Mouse (Mus musculus) liver, postnatal 0 days (tissue): ENCODE measurements at regions not wholly inside any gene's neighbourhood (a gene's known extent, or its start where the extent isn't known, plus 50 kb on each side); places are given as distances from the start of the nearest gene placed in this dataset.
"Not testable (repeated sequence)": the region's sequence is repeated elsewhere in the genome, so short reads cannot be mapped to it uniquely, and the experiment has no call there.

Experiments used
- ATAC-seq: fragments of 200-750 bp; cut with Nextera tagmentation; 2 replicates; pipeline ENCODE4 v1.8.0; 2017; ENCODE audit warnings: mild to moderate bottlenecking, moderate library complexity
- DNase-seq: peaks from one replicate; pipeline ENCODE4 v3.0.0-alpha.2; 2016
- H3K27ac ChIP-seq: fragments of 300-500 bp; sonication (generic); 2 replicates; pipeline ENCODE4 v1.5.1; 2014; ENCODE audit warnings: antibody characterized with exemption, moderate library complexity, mild to moderate bottlenecking, low read depth
- H3K27me3 ChIP-seq: fragments of 300-500 bp; sonication (generic); 2 replicates; pipeline ENCODE4 v1.6.1; 2014; ENCODE audit warnings: low read length, control low read depth, mixed read lengths; ENCODE audit not compliant: insufficient read depth
- H3K36me3 ChIP-seq: fragments of 300-500 bp; sonication (generic); replicated peaks from 2 replicates; pipeline ENCODE4 v1.6.1; 2014; ENCODE audit warnings: mild to moderate bottlenecking, control low read depth, low read length, moderate library complexity, mixed read lengths; ENCODE audit not compliant: insufficient read depth
- H3K4me1 ChIP-seq: fragments of 300-500 bp; sonication (generic); 2 replicates; pipeline ENCODE4 v1.6.1; 2014; ENCODE audit warnings: antibody characterized with exemption, mild to moderate bottlenecking, control low read depth; ENCODE audit not compliant: insufficient read depth
- H3K4me2 ChIP-seq: fragments of 300-500 bp; sonication (generic); 2 replicates; pipeline ENCODE4 v1.6.1; 2014; ENCODE audit warnings: low read depth, mild to moderate bottlenecking, low read length, moderate library complexity, mixed read lengths
- H3K4me3 ChIP-seq: fragments of 300-500 bp; sonication (generic); 2 replicates; pipeline ENCODE4 v1.5.1; 2014; ENCODE audit warnings: low read depth, low read length
- H3K9ac ChIP-seq: fragments of 300-500 bp; sonication (generic); replicated peaks from 2 replicates; pipeline ENCODE4 v1.6.1; 2014; ENCODE audit warnings: mild to moderate bottlenecking, moderate library complexity
- H3K9me3 ChIP-seq: fragments of 300-500 bp; sonication (generic); 2 replicates; pipeline ENCODE4 v1.6.1; 2016; ENCODE audit warnings: mild to moderate bottlenecking, control low read depth, low read length, mixed read lengths
- CTCF ChIP-seq: sonication (generic); IDR thresholded peaks from 2 replicates; pipeline ENCODE4 v1.5.1; 2016; ENCODE audit warnings: antibody characterized with exemption, low read depth
- EP300 ChIP-seq: IDR thresholded peaks from 2 replicates; pipeline ENCODE4 v1.6.1; 2016; ENCODE audit warnings: antibody characterized with exemption, low read depth, mild to moderate bottlenecking
- WGBS: fragments of 180-500 bp; shearing (Covaris S2); extraction: QIAGEN DNeasy Blood & Tissue Kit; methylation state at CpG from one replicate; pipeline ENCODE4 v1.1.7; 2014; ENCODE audit not compliant: insufficient replicate concordance; 5-methylcytosine and 5-hydroxymethylcytosine counted together

DNA sequence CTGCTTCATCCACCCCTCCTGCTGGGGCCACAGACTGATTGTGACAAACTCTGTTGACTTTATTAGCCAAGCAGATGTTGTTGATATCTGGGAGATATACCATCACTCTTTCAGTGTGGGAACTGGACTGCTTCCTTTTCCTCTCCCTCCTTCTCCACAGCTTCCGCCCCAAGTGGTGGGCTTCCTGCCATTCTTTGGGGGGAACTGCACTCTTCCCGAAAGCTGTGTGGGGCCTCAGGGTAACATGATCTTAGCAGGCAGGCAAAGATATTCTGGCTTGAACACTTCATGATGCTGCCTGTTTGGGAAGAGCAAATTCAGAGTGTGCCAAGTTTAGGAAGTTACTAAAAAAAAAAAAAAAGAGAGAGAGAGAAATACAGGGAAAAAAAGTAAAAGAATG lies 267.1 kb upstream of the Maf start:
- TF ChIP-seq EP300: no peak
- TF ChIP-seq CTCF: no peak
- whole genome bisulfite sequencing: 35% methylated on average over 2 of the region's 2 CpGs
- DNase-seq (no peak), ATAC-seq (no peak)
- no peaks in the 10 kb centered on the region for H3K9me3 ChIP-seq
- no peak overlapping the region for H3K4me3 ChIP-seq
- no peaks in the 10 kb centered on the region for H3K36me3 ChIP-seq
- no peaks in the 10 kb centered on the region for H3K27me3 ChIP-seq
- H3K27ac ChIP-seq: no peak overlapping the region
- H3K4me1 ChIP-seq: no peaks in the 10 kb centered on the region
- no peak overlapping the region for H3K4me2 ChIP-seq
- no peak overlapping the region for H3K9ac ChIP-seq

DNA sequence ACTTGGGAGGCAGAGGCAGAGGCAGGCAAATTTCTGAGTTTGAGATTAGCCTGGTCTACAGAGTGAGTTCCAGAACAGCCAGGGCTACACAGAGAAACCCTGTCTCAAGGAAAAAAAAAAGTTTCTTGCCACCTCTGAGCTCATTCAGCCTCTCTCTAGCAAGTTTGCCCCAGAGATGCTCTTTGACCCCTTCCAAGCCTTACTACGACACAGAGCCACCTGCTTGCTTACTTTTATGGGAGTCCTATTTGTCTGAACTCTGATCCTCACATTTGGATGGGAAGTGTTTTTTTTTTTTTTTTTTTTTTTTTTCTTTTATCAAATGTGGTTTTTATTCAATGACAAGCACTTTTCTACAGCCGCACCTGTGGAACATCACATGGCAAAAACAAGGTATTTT lies 263.8 kb upstream of the Maf start:
- not testable (repeated sequence) for H3K4me2 ChIP-seq, H3K36me3 ChIP-seq, H3K4me3 ChIP-seq, H3K4me1 ChIP-seq, H3K9ac ChIP-seq, H3K27me3 ChIP-seq, H3K27ac ChIP-seq, DNase-seq, H3K9me3 ChIP-seq, ATAC-seq
- 72% methylated on average over 2 of the region's 2 CpGs for WGBS

DNA sequence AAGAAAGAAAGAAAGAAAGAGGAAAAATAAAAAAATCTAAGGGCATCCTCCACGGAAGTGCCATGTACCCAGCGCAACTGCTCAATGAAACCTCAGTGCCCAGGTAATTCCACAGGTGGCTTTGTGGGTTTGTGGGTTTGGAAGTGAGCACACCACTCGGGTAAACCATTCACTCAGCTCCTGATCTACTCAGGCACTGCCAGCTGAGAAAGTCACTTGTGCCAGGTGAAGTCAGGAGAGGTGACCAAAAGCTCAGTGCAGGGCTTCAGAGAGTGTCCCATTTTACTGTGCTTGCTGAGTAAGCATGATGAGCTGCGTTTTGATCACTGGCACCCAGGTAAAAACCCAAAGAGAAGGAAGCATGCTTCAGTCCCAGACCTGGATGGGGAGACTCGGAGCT lies 260.5 kb upstream of the Maf start:
- H3K4me2 ChIP-seq: no peak overlapping the region
- no peak overlapping the region for H3K9ac ChIP-seq
- 64% methylated on average over 5 of the region's 5 CpGs for WGBS
- no peak for TF ChIP-seq CTCF
- no peak for TF ChIP-seq EP300
- no peak overlapping the region for H3K4me3 ChIP-seq
- H3K27ac ChIP-seq: no peak overlapping the region
- H3K9me3 ChIP-seq: no peaks in the 10 kb centered on the region
- ATAC-seq (no peak), DNase-seq (no peak)
- H3K4me1 ChIP-seq: no peaks in the 10 kb centered on the region
- no peaks in the 10 kb centered on the region for H3K36me3 ChIP-seq
- no peaks in the 10 kb centered on the region for H3K27me3 ChIP-seq

DNA sequence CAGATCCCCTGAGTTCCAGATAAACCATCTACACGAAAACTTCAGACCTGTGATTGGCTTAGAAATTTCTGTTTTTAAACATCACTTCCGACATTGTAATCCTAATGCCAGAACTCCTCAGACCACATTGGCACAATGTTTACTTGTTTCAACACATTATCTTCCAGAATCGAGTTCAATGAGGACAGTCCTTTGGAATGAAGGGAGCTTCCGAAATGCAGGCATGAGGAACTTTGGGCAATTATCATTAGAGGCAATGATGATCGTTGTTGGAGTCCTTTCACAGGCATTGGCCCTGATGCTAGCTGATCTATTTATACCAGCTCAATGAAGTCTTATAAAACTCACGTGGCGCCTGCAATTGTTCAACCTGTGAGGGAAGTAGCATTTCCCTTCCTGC lies 258.4 kb upstream of the Maf start:
- H3K36me3 ChIP-seq: no peaks in the 10 kb centered on the region
- DNase-seq (no peak), ATAC-seq (no peak)
- no peak overlapping the region for H3K27ac ChIP-seq
- no peak overlapping the region for H3K4me2 ChIP-seq
- H3K9me3 ChIP-seq: no peaks in the 10 kb centered on the region
- no peaks in the 10 kb centered on the region for H3K27me3 ChIP-seq
- H3K4me1 ChIP-seq: no peaks in the 10 kb centered on the region
- no peak overlapping the region for H3K4me3 ChIP-seq
- H3K9ac ChIP-seq: no peak overlapping the region
- WGBS: 66% methylated on average over 7 of the region's 7 CpGs
- no peak for TF ChIP-seq EP300
- no peak for TF ChIP-seq CTCF

DNA sequence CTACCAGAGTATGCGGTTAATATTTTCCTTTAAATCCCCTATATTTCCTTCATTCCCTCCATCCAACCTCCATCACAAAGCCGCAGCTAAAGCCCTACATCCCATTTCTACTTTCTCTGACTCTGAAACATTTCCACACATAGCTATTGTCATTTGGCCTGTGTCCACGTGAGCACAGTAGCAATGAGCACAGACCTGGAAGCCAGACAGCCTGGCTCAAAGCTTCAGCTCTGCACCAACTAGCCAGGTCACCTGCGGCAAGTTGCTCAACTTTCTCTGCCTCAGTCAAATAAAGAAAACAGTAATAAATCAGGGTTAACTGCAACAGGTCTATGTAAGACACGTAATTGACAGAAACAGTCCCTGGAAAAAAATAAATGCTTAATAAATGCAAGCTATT lies 247.8 kb upstream of the Maf start:
- WGBS: 74% methylated on average over 5 of the region's 5 CpGs
- DNase-seq: no peak

DNA sequence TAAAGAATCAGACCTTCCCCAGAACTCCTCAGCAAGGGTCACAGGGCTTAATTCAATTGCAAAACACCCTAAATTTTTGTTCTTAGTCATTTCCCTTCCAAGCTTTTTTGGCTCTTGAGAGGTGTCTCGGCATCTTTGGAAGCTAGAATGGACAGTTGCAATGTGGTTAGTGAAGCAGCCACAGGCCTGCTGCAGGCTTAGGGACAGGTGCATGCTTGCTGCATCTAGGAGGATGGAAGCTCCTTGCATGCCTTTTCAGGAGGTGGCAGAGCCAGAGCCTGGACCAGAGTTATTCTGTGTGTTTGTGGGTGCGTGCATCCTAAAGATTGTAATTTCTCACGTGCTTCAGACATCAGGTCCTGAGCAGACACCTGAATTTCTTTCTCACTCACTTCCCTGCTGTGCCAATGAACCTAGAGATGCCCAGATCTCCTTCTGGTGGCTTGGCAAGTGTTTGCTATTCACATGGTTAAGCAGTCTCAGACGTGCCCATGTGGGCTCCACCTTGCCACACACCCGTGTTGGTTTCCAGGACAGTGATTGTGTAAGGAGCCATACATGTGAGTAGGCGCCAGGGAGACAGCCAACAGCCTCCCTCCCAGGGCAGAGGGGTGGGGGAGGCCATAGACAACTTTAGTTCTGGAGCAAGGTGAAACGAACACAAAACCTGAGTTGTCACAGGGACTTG lies 246.3 kb upstream of the Maf start:
- Histone ChIP-seq H3K9ac (no peak overlapping the region), H3K9me3 (no peaks in the 10 kb centered on the region), H3K27me3 (no peaks in the 10 kb centered on the region), H3K4me1 (no peaks in the 10 kb centered on the region), H3K4me2 (no peak overlapping the region), H3K27ac (no peak overlapping the region), H3K36me3 (no peaks in the 10 kb centered on the region), H3K4me3 (no peak overlapping the region)
- DNase-seq (no peak), ATAC-seq (no peak)
- TF ChIP-seq CTCF (no peak), EP300 (no peak)
- WGBS: 76% methylated on average over 7 of the region's 7 CpGs

More for the DNA sequence above, 247.8 kb upstream of the Maf start:
- Histone ChIP-seq H3K36me3 (no peaks in the 10 kb centered on the region), H3K4me3 (no peak overlapping the region), H3K9me3 (no peaks in the 10 kb centered on the region), H3K27ac (no peak overlapping the region), H3K4me1 (no peaks in the 10 kb centered on the region), H3K4me2 (no peak overlapping the region), H3K27me3 (no peaks in the 10 kb centered on the region), H3K9ac (no peak overlapping the region)
- TF ChIP-seq EP300 (no peak), CTCF (no peak)
- ATAC-seq: no peak

DNA sequence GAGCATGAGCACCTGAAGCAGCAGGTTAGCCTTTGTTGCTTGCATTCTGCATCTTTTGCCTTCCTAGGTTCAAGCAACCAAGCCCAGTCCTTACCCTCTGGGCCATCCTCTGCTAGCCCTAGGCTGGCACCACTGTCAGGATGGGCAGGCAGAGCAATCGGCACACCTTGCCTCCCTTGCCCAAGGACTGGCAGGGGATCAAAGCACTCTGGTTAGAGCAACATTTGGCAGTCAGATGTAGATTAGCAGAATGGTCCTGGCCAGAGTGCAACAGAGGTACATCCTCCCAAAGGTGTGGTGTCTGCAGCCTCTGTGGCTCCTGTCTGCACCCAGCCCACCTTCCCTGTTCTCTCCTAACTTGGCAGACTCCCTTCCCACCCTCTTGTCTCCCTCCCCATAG lies 244.9 kb upstream of the Maf start:
- H3K27me3 ChIP-seq: no peaks in the 10 kb centered on the region
- no peak overlapping the region for H3K4me3 ChIP-seq
- no peaks in the 10 kb centered on the region for H3K4me1 ChIP-seq
- H3K9ac ChIP-seq: no peak overlapping the region
- WGBS: 88% methylated on average over 1 of the region's 1 CpGs
- H3K27ac ChIP-seq: no peak overlapping the region
- DNase-seq (no peak), ATAC-seq (no peak)
- no peaks in the 10 kb centered on the region for H3K36me3 ChIP-seq
- H3K9me3 ChIP-seq: no peaks in the 10 kb centered on the region
- TF ChIP-seq EP300 (no peak), CTCF (no peak)
- no peak overlapping the region for H3K4me2 ChIP-seq
